Mouse (Mus musculus) retina, adult 2 months (tissue): Measurements from ENCODE around the gene Mycbpap.

Experiments
- DNase-seq: peaks from one replicate; pipeline ENCODE4 v3.0.0-alpha.2; 2012; ENCODE audit warnings: low read depth, low spot score

Mycbpap gene

DNA sequence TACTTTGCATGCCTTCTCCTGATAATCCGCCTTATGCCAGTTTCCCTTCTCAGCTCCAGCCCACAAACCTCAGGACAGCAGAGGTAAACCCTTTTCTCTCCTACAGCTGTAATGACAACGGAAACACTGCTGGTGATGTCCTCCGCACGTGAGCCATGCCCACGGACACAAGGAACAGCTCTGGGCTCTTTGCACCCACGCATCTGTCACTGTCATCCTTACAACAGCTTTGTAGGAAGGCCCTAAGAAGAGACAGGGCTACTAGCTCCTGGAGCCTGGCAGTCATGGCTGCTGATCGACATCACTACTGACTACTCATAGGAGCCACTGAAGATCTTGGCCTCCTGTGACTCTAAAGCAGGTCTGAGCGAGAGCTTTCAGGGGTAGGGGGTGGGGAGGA, 11.6 kb upstream of the Mycbpap start:
- DNase-seq, result no peak

- DNase-seq, result no peak
These were observed 7.3 kb upstream of the Mycbpap start for GRCm38 (mm10) chr11:94528879-94529278.

DNA sequence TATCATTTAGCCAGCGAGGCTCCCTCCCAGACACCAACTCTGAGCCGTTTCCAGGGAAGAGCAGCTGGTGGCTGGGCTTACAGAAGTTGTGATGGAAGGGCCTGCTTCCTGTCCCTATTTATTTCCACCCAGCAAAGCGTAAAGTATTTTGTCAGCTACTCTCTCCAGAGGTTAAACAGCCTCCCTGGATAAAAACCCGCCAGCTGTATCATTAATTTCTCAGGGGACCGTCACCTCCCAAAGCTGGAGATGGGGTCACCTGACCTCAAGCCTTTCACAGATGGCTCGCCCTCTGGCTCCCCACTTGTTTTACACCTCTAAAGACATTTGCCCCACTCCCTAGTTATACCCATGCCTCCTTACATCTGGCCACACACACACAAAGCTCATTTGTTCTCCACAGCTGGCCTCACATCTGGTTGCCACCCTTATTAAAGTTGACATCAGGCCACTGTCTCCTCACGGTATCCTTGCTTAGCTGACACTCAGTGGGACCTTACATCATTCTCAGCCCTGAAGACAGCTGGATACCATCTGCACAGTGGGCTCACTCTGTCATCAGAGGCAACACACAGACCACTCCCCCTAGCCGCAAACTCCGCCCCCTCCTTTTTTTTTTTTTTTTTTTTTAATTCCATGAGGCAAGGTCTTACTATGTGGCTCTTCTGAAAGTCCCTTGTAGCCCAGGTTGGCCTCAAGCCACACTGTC, 4.8 kb upstream of the Mycbpap start:
- DNase-seq, result no peak

DNA sequence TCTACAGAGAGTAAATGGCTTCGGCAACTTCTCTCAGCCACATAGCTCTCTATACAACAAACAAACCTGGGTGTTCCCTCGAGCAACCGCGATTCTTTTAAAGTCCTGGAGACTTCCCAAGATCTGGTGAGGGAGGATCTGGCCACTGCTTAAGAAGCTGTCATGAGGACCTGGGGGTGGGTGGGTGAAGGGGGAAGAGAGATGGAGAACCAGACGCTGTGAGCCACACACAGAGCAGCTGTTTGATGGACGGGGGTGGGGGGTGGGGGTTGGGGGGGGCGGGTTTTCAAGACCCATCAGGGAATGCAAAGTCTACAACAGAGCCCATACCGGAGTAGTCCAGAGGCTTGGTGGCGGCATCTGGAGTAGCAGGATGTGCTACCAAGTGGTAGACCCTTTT, 8.1 kb downstream of the Mycbpap start:
- DNase-seq, result no peak

- no peak for DNase-seq
These were observed 12.6 kb downstream of the Mycbpap start for GRCm38 (mm10) chr11:94508976-94509375.

- DNase-seq, result no peak
These were observed 20.1 kb downstream of the Mycbpap start for GRCm38 (mm10) chr11:94501482-94501881.

DNA sequence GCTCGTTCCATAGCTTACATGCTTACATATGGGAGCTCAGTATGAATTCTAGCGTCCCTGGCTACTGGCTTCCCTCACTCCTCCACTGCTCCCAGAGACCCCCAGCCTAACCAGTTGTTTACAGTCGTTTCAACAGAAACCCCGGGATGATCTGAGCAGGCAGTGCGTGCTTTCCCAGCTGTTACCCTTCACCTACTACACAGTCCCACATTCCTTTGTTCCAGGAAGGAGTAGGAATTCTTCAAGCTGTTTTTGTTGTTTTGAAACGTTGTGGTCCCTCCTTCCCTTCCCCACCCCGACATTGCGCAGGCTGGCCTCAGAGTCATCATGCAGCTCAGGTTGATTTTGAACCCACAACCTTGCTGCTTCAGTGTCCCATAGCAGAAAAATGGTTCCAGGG, 21.2 kb downstream of the Mycbpap start:
- DNase-seq, result no peak

GRCm38 (mm10) chr11:94499661-94500152, 21.8 kb downstream of the Mycbpap start, which contains the start of gene Epn3:
TSS of gene Epn3 (minus strand) at chr11:94499974.
- no peak for DNase-seq

GRCm38 (mm10) chr11:94499035-94499434, 22.5 kb downstream of the Mycbpap start:
- DNase-seq, result no peak

- DNase-seq, result no peak
These were observed 23.2 kb downstream of the Mycbpap start for GRCm38 (mm10) chr11:94498093-94498996.

DNA sequence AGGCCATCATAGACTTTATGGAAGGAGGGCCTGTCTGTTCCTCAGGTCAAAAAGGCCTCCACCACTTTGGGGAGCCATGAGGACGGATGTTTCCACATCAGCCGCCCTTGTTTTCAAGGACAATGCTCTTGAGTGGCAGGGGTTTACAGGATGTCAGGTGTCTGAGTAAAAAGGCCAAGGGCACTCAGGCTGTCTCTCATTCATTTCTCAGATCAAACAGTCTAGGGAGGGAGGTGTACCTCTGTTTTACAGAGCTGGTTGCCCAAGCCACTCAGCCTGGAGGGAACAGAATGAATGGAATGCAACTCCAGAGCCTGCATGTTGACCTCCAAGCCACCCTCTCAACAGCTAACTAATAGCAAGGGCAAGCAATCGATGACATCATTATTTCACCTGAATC, 26.1 kb downstream of the Mycbpap start:
- no peak for DNase-seq

DNA sequence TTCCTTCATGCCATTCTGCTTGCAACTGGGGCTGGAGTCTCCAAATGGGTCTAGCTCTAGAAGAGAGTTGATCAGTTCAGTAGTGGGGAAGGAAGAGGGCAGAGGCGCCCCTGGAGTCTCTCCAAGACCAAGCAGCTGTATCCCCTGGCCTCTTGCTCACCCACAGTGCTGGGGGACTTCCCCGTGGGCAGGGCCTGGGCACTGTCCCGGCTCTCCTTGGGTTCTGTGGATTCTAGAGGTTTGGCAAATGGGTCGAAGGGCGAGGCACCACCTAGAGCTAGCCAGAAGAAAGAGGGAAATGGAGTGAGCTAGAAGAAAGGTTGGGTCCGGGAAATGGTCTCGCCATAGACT, 29.8 kb downstream of the Mycbpap start:
- no peak for DNase-seq

GRCm38 (mm10) chr11:94491035-94491748, 30.4 kb downstream of the Mycbpap start:
- DNase-seq, result peak; percentile 63

- no peak for DNase-seq
These were observed 31.8 kb downstream of the Mycbpap start for GRCm38 (mm10) chr11:94489745-94490144.

DNA sequence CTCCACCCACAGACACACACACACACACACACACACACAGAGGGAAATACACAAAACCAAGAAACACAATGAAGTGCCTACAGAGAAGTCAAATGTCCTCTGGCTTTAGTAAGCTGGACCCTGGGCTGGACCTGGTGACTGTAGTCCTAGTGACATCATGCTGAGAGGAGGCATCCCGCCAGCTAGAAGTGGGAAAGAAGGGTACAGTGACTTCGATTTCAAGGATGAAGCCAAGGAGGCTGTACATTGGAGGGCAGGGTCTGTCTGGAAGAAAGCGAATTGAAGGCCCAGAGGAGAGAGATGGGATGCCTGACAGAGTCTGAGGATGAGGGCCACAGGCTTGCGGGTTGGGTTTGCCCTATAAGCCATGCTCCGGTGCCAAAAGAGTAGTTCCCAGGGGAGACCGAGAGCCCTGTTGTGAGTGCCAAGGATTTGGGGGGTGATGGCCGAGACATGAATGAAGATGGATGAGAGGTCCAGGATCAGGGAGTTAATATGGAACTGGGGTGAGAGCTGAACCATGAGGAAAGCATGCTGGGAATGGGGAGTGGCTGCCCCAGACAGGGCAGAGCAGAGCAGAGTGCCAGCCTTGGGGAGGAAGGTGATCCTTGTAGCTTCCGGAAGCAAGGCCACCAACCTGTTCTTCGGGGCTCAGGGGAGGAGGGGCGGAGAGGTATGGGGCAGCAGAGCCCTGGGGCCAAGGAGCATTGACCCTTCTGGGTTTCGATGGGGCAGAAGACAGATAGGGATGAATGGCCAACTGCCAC, 32.6 kb downstream of the Mycbpap start:
- DNase-seq, result no peak

DNA sequence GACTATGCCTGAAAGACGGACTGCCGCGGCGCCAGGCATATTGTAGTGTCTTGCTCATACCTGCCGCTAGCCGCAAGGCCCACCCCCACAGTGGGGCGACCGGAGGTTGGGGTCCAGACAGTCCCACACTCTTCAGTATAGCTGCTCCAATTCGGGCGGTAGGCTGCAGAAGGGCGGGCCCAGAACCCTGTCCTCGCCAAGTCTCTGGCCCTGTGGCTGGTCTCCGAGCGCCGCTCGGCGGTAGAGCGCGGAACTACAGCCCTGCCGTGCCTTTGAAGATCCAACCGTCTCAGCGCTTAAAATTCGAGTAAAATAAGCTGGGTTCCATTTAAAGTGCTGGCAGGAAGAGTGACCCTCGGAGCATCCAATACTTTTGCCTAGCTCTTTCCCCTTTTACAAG, 35.5 kb downstream of the Mycbpap start, which contains the start of gene Spata20:
Spata20 (minus strand) TSS at position 179 of the 400 bp plus-strand sequence.
- DNase-seq, result no peak

GRCm38 (mm10) chr11:94485223-94485622, 36.3 kb downstream of the Mycbpap start:
- DNase-seq, result no peak

DNA sequence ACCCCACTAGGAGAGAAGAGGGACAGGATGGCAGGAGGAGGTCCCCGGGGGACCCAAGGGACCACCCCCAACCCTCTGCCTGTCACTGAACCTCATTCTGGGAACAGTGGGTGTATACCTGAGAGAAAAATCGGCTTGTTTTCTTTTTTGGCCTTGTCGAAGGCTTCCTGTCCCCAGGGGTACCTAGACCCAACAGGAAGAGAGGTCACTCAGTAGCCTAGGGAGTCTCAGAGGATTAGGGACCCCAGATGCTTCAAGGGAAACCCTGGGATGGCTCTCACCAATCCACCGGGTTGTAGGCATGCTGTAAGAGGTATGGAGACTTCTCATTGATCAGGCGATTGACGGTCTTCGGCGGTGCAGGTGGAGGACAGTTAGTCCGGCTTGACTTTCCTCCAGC, 36.9 kb downstream of the Mycbpap start:
- DNase-seq, result no peak

- no peak for DNase-seq
These were observed 37.6 kb downstream of the Mycbpap start for GRCm38 (mm10) chr11:94483921-94484320.

DNA sequence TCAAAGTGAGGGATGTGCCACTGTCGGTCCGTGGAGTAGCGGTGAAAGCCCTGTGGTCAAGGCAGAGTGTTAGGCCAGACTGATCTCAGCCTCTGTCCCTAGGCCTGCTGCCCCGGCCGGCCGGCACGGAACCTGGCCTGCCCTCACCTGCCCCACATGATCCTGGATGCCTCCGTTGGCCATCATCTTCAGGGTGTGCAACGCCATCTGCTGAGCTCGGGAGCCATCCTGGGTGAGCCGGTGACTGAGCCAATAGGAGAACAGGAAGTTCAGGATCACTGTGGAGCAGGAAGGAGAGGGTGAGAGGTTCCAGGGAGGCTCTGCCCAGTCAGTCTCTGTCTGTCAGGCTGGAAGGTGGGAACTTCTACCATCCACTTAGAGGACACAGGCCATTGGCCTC, 38.1 kb downstream of the Mycbpap start:
- DNase-seq, result no peak

DNA sequence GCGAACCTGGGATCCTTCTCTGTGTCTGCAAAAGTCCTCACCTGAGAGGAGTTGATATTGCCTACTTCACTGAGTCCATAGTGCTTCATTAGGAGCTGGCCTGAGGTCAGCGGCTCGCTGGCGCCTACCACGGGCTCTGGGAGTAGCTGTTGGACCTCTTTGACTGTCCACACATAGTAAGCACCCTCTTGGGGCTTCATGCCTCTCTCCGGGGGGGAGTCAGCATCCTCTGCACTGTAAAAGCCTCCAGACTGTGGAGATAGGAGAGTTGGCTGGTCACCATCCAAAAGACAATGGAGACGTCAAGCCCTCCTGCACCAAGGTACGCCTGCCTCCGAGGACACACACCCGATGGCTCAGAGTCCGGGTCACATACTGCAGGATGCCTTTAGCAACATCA, 38.8 kb downstream of the Mycbpap start:
- no peak for DNase-seq
